Mouse (Mus musculus): ENCODE measurements around the gene Panx1. TPM values are rescaled to one million over a fixed set of nuclear protein-coding genes. Genes with fewer than 3 reads are reported as not detected.

Panx1 gene
- polyA plus RNA-seq, 1 experiment from 2014 or later: 24.0 TPM

GRCm38 (mm10) chr9:14970805-14971525 lies 74.3 kb downstream of the Panx1 start:
- peak; percentile 86 for ATAC-seq (replicated peaks; ENCODE audit: low FRiP score)
- Histone ChIP-seq H3K9ac (ENCODE audit: low read depth, low read length) (no peak overlapping the region), H3K4me3 (ENCODE audit: low read depth, low read length) (no peak overlapping the region), H3K36me3 (ENCODE audit: control insufficient read depth, insufficient read depth, low read length) (no peaks in the 10 kb centered on the region), H3K4me1 (replicated peaks; ENCODE audit: control insufficient read depth, insufficient read depth, low read length) (0 out of 2 replicates have a peak, but pooled peaks cover 3% of the 10 kb centered on the region), H3K27me3 (replicated peaks; ENCODE audit: control insufficient read depth, insufficient read depth, low read length) (no peaks in the 10 kb centered on the region), H3K4me2 (peak overlapping the region; percentile 24), H3K9me3 (ENCODE audit: control insufficient read depth, low read length) (no peaks in the 10 kb centered on the region), H3K27ac (ENCODE audit: low read depth, low read length) (no peak overlapping the region)
- DNase-seq (ENCODE audit: low spot score): no peak
- WGBS: 70% methylated on average over 3 of the region's 3 CpGs

- H3K9ac ChIP-seq (ENCODE audit: low read depth, low read length): no peak overlapping the region
- DNase-seq (ENCODE audit: low spot score) (no peak), ATAC-seq (replicated peaks; ENCODE audit: low FRiP score) (no peak)
- no peak overlapping the region for H3K27ac ChIP-seq (ENCODE audit: low read depth, low read length)
- no peaks in the 10 kb centered on the region for H3K9me3 ChIP-seq (ENCODE audit: control insufficient read depth, low read length)
- no peak overlapping the region for H3K4me2 ChIP-seq
- H3K4me3 ChIP-seq (ENCODE audit: low read depth, low read length): no peak overlapping the region
- H3K4me1 ChIP-seq (replicated peaks; ENCODE audit: control insufficient read depth, insufficient read depth, low read length): 0 out of 2 replicates have a peak, but pooled peaks cover 3% of the 10 kb centered on the region
- H3K36me3 ChIP-seq (ENCODE audit: control insufficient read depth, insufficient read depth, low read length): no peaks in the 10 kb centered on the region
- 67% methylated on average over 4 of the region's 4 CpGs for WGBS
- H3K27me3 ChIP-seq (replicated peaks; ENCODE audit: control insufficient read depth, insufficient read depth, low read length): no peaks in the 10 kb centered on the region
Observed at GRCm38 (mm10) chr9:14970211-14970610, 75.1 kb downstream of the Panx1 start.

GRCm38 (mm10) chr9:14967598-14967997 lies 77.7 kb downstream of the Panx1 start:
- DNase-seq (ENCODE audit: low spot score): no peak
- Histone ChIP-seq H3K27me3 (replicated peaks; ENCODE audit: control insufficient read depth, insufficient read depth, low read length) (no peaks in the 10 kb centered on the region), H3K4me2 (no peak overlapping the region), H3K9me3 (ENCODE audit: control insufficient read depth, low read length) (no peaks in the 10 kb centered on the region), H3K9ac (ENCODE audit: low read depth, low read length) (no peak overlapping the region), H3K4me3 (ENCODE audit: low read depth, low read length) (no peak overlapping the region), H3K27ac (ENCODE audit: low read depth, low read length) (no peak overlapping the region), H3K4me1 (replicated peaks; ENCODE audit: control insufficient read depth, insufficient read depth, low read length) (0 out of 2 replicates have a peak, but pooled peaks cover 3% of the 10 kb centered on the region), H3K36me3 (ENCODE audit: control insufficient read depth, insufficient read depth, low read length) (no peaks in the 10 kb centered on the region)
- WGBS: 79% methylated on average over 1 of the region's 1 CpGs
- ATAC-seq (replicated peaks; ENCODE audit: low FRiP score): peak; percentile 48

- Histone ChIP-seq H3K9me3 (ENCODE audit: control insufficient read depth, low read length) (no peaks in the 10 kb centered on the region), H3K4me3 (ENCODE audit: low read depth, low read length) (no peak overlapping the region), H3K36me3 (ENCODE audit: control insufficient read depth, insufficient read depth, low read length) (no peaks in the 10 kb centered on the region), H3K27ac (ENCODE audit: low read depth, low read length) (no peak overlapping the region), H3K4me2 (no peak overlapping the region), H3K4me1 (replicated peaks; ENCODE audit: control insufficient read depth, insufficient read depth, low read length) (0 out of 2 replicates have a peak, but pooled peaks cover 3% of the 10 kb centered on the region), H3K27me3 (replicated peaks; ENCODE audit: control insufficient read depth, insufficient read depth, low read length) (no peaks in the 10 kb centered on the region), H3K9ac (ENCODE audit: low read depth, low read length) (no peak overlapping the region)
- DNase-seq (ENCODE audit: low spot score) (no peak), ATAC-seq (replicated peaks; ENCODE audit: low FRiP score) (no peak)
- WGBS: 59% methylated on average over 4 of the region's 4 CpGs
Observed at GRCm38 (mm10) chr9:14966787-14967186, 78.5 kb downstream of the Panx1 start.

- no peak overlapping the region for H3K27ac ChIP-seq (ENCODE audit: low read depth, low read length)
- DNase-seq (ENCODE audit: low spot score): no peak
- H3K27me3 ChIP-seq (replicated peaks; ENCODE audit: control insufficient read depth, insufficient read depth, low read length): no peaks in the 10 kb centered on the region
- no peak overlapping the region for H3K4me3 ChIP-seq (ENCODE audit: low read depth, low read length)
- 0 out of 2 replicates have a peak, but pooled peaks cover 3% of the 10 kb centered on the region for H3K4me1 ChIP-seq (replicated peaks; ENCODE audit: control insufficient read depth, insufficient read depth, low read length)
- H3K9me3 ChIP-seq (ENCODE audit: control insufficient read depth, low read length): no peaks in the 10 kb centered on the region
- H3K9ac ChIP-seq (ENCODE audit: low read depth, low read length): no peak overlapping the region
- no peak overlapping the region for H3K4me2 ChIP-seq
- no peaks in the 10 kb centered on the region for H3K36me3 ChIP-seq (ENCODE audit: control insufficient read depth, insufficient read depth, low read length)
- no peak for ATAC-seq (replicated peaks; ENCODE audit: low FRiP score)
Observed at GRCm38 (mm10) chr9:14965368-14965767, 79.9 kb downstream of the Panx1 start.

- Histone ChIP-seq H3K27ac (ENCODE audit: low read depth, low read length) (no peak overlapping the region), H3K9ac (ENCODE audit: low read depth, low read length) (no peak overlapping the region), H3K4me3 (ENCODE audit: low read depth, low read length) (no peak overlapping the region), H3K4me2 (no peak overlapping the region), H3K36me3 (ENCODE audit: control insufficient read depth, insufficient read depth, low read length) (no peaks in the 10 kb centered on the region), H3K4me1 (replicated peaks; ENCODE audit: control insufficient read depth, insufficient read depth, low read length) (no peaks in the 10 kb centered on the region), H3K9me3 (ENCODE audit: control insufficient read depth, low read length) (no peaks in the 10 kb centered on the region), H3K27me3 (replicated peaks; ENCODE audit: control insufficient read depth, insufficient read depth, low read length) (no peaks in the 10 kb centered on the region)
- DNase-seq (ENCODE audit: low spot score) (no peak), ATAC-seq (replicated peaks; ENCODE audit: low FRiP score) (no peak)
- 88% methylated on average over 1 of the region's 1 CpGs for WGBS
Observed at GRCm38 (mm10) chr9:14962769-14963168, 82.5 kb downstream of the Panx1 start.

- Histone ChIP-seq H3K4me2 (no peak overlapping the region), H3K27me3 (replicated peaks; ENCODE audit: control insufficient read depth, insufficient read depth, low read length) (no peaks in the 10 kb centered on the region), H3K9me3 (ENCODE audit: control insufficient read depth, low read length) (no peaks in the 10 kb centered on the region), H3K36me3 (ENCODE audit: control insufficient read depth, insufficient read depth, low read length) (no peaks in the 10 kb centered on the region), H3K9ac (ENCODE audit: low read depth, low read length) (no peak overlapping the region), H3K27ac (ENCODE audit: low read depth, low read length) (no peak overlapping the region), H3K4me3 (ENCODE audit: low read depth, low read length) (no peak overlapping the region), H3K4me1 (replicated peaks; ENCODE audit: control insufficient read depth, insufficient read depth, low read length) (no peaks in the 10 kb centered on the region)
- DNase-seq (ENCODE audit: low spot score) (no peak), ATAC-seq (replicated peaks; ENCODE audit: low FRiP score) (no peak)
- 82% methylated on average over 1 of the region's 1 CpGs for WGBS
Observed at GRCm38 (mm10) chr9:14954659-14955058, 90.6 kb downstream of the Panx1 start.
